Mouse (Mus musculus): ENCODE measurements around the gene Dhrs9.

Dhrs9 gene

DNA sequence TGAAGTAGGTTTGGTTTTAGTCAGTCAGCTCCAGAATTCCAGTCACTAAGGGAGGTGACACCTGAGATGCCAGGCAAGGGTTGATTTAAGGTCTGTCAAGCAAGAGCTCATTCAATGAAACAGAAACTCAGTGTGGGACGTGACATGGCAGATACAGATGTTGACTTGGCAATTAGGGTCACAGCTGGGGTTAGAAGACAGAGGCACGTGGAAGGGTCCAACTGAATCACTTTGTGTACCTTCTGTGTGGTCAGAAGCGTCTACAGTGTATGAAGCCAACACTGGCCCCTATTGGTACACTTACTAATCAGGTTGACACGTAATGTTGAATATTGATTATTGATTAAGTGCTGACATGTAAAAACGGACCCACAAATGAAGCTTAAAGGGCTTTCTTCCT is 44.6 kb downstream of the Dhrs9 start:
- DNase-seq: no peak

DNA sequence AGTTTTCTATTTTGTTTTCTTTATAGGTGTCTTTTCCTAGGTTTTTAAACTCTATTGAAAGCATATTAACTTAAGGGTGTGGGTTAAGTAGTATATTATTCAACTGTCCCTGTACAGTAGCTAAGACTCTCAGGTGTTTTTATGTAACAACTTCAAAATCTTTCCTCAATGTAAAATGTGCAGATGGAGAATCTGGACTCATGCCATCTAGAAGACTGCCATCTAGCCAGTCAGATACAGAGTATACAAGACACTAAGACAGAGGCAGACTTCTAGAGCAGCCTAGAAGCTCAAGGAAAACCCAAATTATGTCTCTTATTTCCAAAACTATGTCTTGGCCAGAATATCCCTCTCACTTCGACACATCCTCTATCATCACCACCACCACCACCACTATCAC is 45.8 kb downstream of the Dhrs9 start:
- no peak for DNase-seq

DNA sequence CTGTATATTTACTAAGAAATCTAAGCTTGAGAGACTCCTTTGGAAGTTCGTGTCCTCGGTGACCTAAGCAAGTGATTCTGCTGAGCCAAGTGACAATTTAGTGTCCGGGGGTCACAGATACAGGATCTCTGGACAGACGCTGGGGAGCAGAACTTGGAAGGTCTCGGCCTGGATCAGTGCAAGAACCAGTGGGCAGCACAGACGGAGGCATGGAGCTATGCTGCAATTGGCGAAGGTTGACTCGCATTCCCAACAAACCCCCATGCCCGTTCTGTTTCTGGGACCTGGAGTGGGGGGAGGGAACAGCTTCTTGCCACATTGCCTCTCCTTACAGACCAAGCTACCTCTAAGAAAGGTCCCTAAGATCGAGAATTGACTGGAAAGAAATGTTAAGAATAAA is 46.9 kb downstream of the Dhrs9 start:
- no peak for DNase-seq

DNA sequence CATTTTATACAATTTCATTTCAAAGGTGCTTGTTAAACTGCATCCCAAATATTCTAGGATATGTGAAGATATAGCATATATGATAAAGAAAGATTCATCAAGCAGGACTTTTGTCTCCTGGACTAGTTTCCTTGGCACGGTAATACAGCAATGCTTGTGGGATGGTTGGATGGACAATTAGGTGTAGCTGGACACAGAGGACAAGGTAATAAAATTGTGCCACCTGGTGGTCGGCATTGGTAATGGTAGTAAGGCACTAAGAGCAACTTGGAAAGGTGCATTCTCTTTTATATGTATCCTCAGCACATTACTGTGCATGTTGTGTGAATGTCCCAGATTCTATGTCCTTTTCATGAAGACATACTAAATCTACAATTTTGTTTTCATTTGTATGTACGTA is 47.9 kb downstream of the Dhrs9 start:
- peak; percentile 60 for DNase-seq

DNA sequence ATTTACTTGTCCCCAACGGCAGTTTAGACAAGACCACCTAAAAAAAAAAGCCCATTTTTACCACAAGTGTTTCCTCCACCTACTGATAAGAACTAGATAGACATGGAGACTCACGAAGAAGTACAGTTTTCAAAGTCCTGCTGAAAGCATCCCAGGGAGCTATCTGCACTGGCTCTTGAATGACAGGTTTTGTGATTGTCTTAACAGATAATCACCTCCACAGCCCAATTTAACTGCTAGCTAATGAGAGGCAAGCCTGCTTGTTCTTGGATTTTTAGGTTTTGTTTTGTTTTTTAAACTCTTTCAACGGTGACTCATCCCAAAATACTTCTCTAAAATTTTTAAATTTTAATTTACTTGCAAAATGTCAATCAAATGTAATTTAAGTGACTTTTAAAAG is 61.4 kb downstream of the Dhrs9 start:
- no peak for DNase-seq

DNA sequence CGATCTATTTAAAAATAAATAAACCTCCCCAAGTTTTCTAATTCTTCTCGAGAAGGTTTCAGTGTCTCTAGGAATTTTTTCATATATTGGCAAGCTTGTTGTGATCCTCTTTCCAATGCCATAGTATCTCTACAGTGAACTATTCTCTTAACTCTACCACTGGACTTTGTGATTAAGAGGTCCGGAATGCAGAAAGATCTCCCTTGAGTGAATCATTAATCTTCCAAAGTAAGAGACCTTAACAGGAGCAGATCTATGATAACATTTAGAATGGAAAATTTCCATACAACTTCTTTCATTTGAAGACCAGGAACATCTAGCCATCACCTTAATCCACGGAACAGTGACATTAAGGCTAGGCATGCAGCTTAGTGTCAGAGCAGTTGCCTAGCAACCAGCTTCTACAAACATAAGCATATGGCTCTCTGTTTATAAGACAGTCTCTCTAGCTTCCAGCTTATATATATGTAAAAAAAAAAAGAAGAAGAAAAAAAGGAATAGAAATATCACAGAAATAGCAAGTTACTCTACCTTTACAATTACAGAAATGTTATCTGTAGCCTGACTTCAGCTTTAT is 65.7 kb downstream of the Dhrs9 start:
- DNase-seq: peak; percentile 23

DNA sequence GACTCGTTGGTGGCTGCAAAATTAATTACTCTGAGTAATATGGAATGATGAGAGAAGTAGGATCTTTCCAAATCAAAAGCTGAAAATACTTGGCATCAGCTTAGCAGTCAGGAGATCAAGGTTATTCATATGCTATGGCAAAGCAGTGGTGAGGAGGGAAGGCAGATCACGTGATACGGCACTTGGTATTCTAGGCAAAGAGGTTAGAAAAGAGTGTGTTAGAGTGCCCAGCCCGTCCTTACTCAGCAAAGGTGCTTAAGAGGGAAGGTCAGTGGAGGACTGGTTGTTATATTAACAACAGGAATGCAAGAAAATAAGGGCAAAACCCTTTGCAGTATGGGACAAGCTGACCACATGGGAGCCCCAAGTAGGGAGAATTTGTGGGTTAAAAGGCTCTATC is 68.3 kb downstream of the Dhrs9 start:
- no peak for DNase-seq

DNA sequence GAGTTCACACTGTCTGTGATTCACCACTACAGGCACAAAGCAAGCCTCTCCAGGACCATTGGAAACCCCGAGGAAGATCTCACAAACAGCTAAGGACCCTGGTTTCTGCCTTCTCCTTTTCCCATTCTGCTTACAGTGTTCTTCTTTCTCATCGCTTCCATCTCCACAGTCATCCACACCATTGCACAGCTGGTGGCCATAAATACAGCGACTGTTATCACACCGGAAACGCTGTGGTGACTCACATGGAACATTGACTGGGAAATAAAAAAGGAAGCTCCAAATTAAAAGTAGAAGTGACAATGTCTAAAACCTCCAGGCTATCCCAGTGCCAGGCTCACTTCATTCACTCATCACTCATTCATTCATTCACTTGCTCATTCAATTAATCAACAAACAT is 70.9 kb downstream of the Dhrs9 start:
- DNase-seq: peak; percentile 32

Data from right cerebral cortex, adult 18-20 months (tissue).